Mouse (Mus musculus) telencephalon, adult 2 months (tissue): ENCODE data around the gene Dcxr.
"Not testable (repeated sequence)": the region's sequence is repeated elsewhere in the genome, so short reads cannot be mapped to it uniquely, and the experiment has no call there.

Source experiments
- DNase-seq: peaks from one replicate; pipeline ENCODE4 v3.0.0-alpha.2; 2011; ENCODE audit warnings: low read depth, low spot score

Dcxr gene

GRCm38 (mm10) chr11:120710672-120711071, 16.4 kb downstream of the Dcxr start:
- DNase-seq = no peak

GRCm38 (mm10) chr11:120709551-120709950, 17.5 kb downstream of the Dcxr start:
- no peak for DNase-seq

- no peak for DNase-seq
Observed at GRCm38 (mm10) chr11:120707969-120708368, 19.1 kb downstream of the Dcxr start.

GRCm38 (mm10) chr11:120707225-120707624, 19.9 kb downstream of the Dcxr start:
- DNase-seq = no peak

- DNase-seq = no peak
Observed at GRCm38 (mm10) chr11:120706120-120706519, 21.0 kb downstream of the Dcxr start.

GRCm38 (mm10) chr11:120704486-120705325, 22.4 kb downstream of the Dcxr start:
- DNase-seq = no peak

GRCm38 (mm10) chr11:120703696-120704454, 23.2 kb downstream of the Dcxr start:
- no peak for DNase-seq

GRCm38 (mm10) chr11:120697741-120698140, 29.3 kb downstream of the Dcxr start:
- DNase-seq = no peak

- DNase-seq = no peak
Observed at GRCm38 (mm10) chr11:120696568-120696967, 30.5 kb downstream of the Dcxr start.

- no peak for DNase-seq
Observed at GRCm38 (mm10) chr11:120695641-120696040, 31.4 kb downstream of the Dcxr start.

GRCm38 (mm10) chr11:120695184-120695583, 31.9 kb downstream of the Dcxr start:
- DNase-seq = no peak

GRCm38 (mm10) chr11:120693461-120693860, 33.6 kb downstream of the Dcxr start:
- no peak for DNase-seq

GRCm38 (mm10) chr11:120692471-120693011, 34.5 kb downstream of the Dcxr start:
- no peak for DNase-seq

GRCm38 (mm10) chr11:120689365-120689764, 37.7 kb downstream of the Dcxr start:
- no peak for DNase-seq

- no peak for DNase-seq
Observed at GRCm38 (mm10) chr11:120686650-120687272, 40.3 kb downstream of the Dcxr start.

- DNase-seq = no peak
Observed at GRCm38 (mm10) chr11:120684660-120685059, 42.4 kb downstream of the Dcxr start.

- DNase-seq = no peak
Observed at GRCm38 (mm10) chr11:120684086-120684485, 43.0 kb downstream of the Dcxr start.

GRCm38 (mm10) chr11:120683536-120683935, 43.5 kb downstream of the Dcxr start:
- DNase-seq = no peak

- DNase-seq = no peak
Observed at GRCm38 (mm10) chr11:120682683-120683082, 44.4 kb downstream of the Dcxr start.

GRCm38 (mm10) chr11:120679909-120680308, 47.2 kb downstream of the Dcxr start:
- DNase-seq = no peak

GRCm38 (mm10) chr11:120676951-120677350, 50.1 kb downstream of the Dcxr start:
- no peak for DNase-seq

GRCm38 (mm10) chr11:120675875-120676274, 51.2 kb downstream of the Dcxr start:
- DNase-seq = not testable (repeated sequence)
